Mouse (Mus musculus): Measurements from ENCODE around the gene Gm20431.

Gm20431 gene

GRCm38 (mm10) chr2:167599195-167599594 lies 62.1 kb downstream of the Gm20431 start:
- no peak for DNase-seq (ENCODE audit: low read depth)

- DNase-seq (ENCODE audit: low read depth): no peak
These were observed 63.7 kb downstream of the Gm20431 start for GRCm38 (mm10) chr2:167597492-167598186.

- DNase-seq (ENCODE audit: low read depth): no peak
These were observed 64.4 kb downstream of the Gm20431 start for GRCm38 (mm10) chr2:167596726-167597491.

- DNase-seq (ENCODE audit: low read depth): no peak
These were observed 65.0 kb downstream of the Gm20431 start for GRCm38 (mm10) chr2:167596262-167596661.

GRCm38 (mm10) chr2:167595761-167596171 lies 65.5 kb downstream of the Gm20431 start:
- DNase-seq (ENCODE audit: low read depth): no peak

GRCm38 (mm10) chr2:167594444-167594934 lies 66.8 kb downstream of the Gm20431 start:
- no peak for DNase-seq (ENCODE audit: low read depth)

GRCm38 (mm10) chr2:167593551-167594250 lies 67.6 kb downstream of the Gm20431 start:
- DNase-seq (ENCODE audit: low read depth): no peak

GRCm38 (mm10) chr2:167588774-167589577 lies 72.3 kb downstream of the Gm20431 start:
- no peak for DNase-seq (ENCODE audit: low read depth)

GRCm38 (mm10) chr2:167586976-167587375 lies 74.3 kb downstream of the Gm20431 start:
- DNase-seq (ENCODE audit: low read depth): no peak

GRCm38 (mm10) chr2:167586041-167586440 lies 75.3 kb downstream of the Gm20431 start:
- DNase-seq (ENCODE audit: low read depth): no peak

GRCm38 (mm10) chr2:167585273-167585672 lies 76.0 kb downstream of the Gm20431 start:
- DNase-seq (ENCODE audit: low read depth): no peak

GRCm38 (mm10) chr2:167583161-167583952 lies 77.9 kb downstream of the Gm20431 start:
- no peak for DNase-seq (ENCODE audit: low read depth)

GRCm38 (mm10) chr2:167578521-167578920 lies 82.8 kb downstream of the Gm20431 start:
- DNase-seq (ENCODE audit: low read depth): no peak

- DNase-seq (ENCODE audit: low read depth): no peak
These were observed 84.0 kb downstream of the Gm20431 start for GRCm38 (mm10) chr2:167577186-167577785.

GRCm38 (mm10) chr2:167576121-167576620 lies 85.1 kb downstream of the Gm20431 start:
- DNase-seq (ENCODE audit: low read depth): no peak

GRCm38 (mm10) chr2:167575581-167575980 lies 85.7 kb downstream of the Gm20431 start:
- DNase-seq (ENCODE audit: low read depth): no peak

- no peak for DNase-seq (ENCODE audit: low read depth)
These were observed 86.5 kb downstream of the Gm20431 start for GRCm38 (mm10) chr2:167574814-167575213.

GRCm38 (mm10) chr2:167571442-167572220 lies 89.7 kb downstream of the Gm20431 start:
- DNase-seq (ENCODE audit: low read depth): no peak

GRCm38 (mm10) chr2:167570815-167571214 lies 90.5 kb downstream of the Gm20431 start:
- no peak for DNase-seq (ENCODE audit: low read depth)

Measured in c-Kit-positive CD71-positive TER-119-negative erythroid progenitor cells, embryonic 14.5 days (primary cell).